Mouse (Mus musculus) embryonic facial prominence, embryonic 11.5 days (tissue): ENCODE results near the gene Serpinb1b. TPM values are rescaled to one million over a fixed set of nuclear protein-coding genes. Genes with fewer than 3 reads are reported as not detected.

Experiments used
- ATAC-seq: fragments of 200-750 bp; cut with Nextera tagmentation; replicated peaks from 2 replicates; pipeline ENCODE4 v1.8.0; 2017; ENCODE audit warnings: low read depth; ENCODE audit not compliant: insufficient number of reproducible peaks, low FRiP score, low TSS enrichment
- DNase-seq: peaks from one replicate; pipeline ENCODE4 v3.0.0-alpha.2; 2015; ENCODE audit warnings: low spot score
- H3K27ac ChIP-seq: fragments of 300-500 bp; sonication (generic); replicated peaks from 2 replicates; pipeline ENCODE4 v1.5.1; 2014; ENCODE audit warnings: mild to moderate bottlenecking, low read depth, low read length, control low read depth
- H3K27me3 ChIP-seq: fragments of 300-500 bp; sonication (generic); 2 replicates; pipeline ENCODE4 v1.6.1; 2014; ENCODE audit warnings: mild to moderate bottlenecking, low read length, moderate library complexity, mixed read lengths; ENCODE audit not compliant: control insufficient read depth, insufficient read depth
- H3K36me3 ChIP-seq: fragments of 300-500 bp; sonication (generic); replicated peaks from 2 replicates; pipeline ENCODE4 v1.6.1; 2014; ENCODE audit warnings: low read depth, mild to moderate bottlenecking, low read length, moderate library complexity, mixed read lengths; ENCODE audit not compliant: control insufficient read depth, insufficient read depth
- H3K4me1 ChIP-seq: fragments of 300-500 bp; sonication (generic); 2 replicates; pipeline ENCODE4 v1.6.1; 2014; ENCODE audit warnings: low read length, mixed read lengths; ENCODE audit not compliant: control insufficient read depth, insufficient read depth
- H3K4me2 ChIP-seq: fragments of 300-500 bp; sonication (generic); 2 replicates; pipeline ENCODE4 v1.6.1; 2014; ENCODE audit warnings: low read depth, mild to moderate bottlenecking, control low read depth, low read length, moderate library complexity
- H3K4me3 ChIP-seq: fragments of 300-500 bp; sonication (generic); 2 replicates; pipeline ENCODE4 v1.5.1; 2014; ENCODE audit warnings: low read depth, low read length, control low read depth
- H3K9ac ChIP-seq: fragments of 300-500 bp; sonication (generic); replicated peaks from 2 replicates; pipeline ENCODE4 v1.6.1; 2014; ENCODE audit warnings: mild to moderate bottlenecking, control low read depth, low read length
- H3K9me3 ChIP-seq: fragments of 300-500 bp; sonication (generic); replicated peaks from 2 replicates; pipeline ENCODE4 v1.6.1; 2016; ENCODE audit warnings: mild to moderate bottlenecking, low read length, inconsistent platforms, mixed read lengths; ENCODE audit not compliant: control insufficient read depth
- WGBS: fragments of 180-500 bp; shearing (Covaris S2); extraction: QIAGEN DNeasy Blood & Tissue Kit; methylation state at CpG from one replicate; pipeline ENCODE4 v1.1.7; 2014; 5-methylcytosine and 5-hydroxymethylcytosine counted together
- polyA plus RNA-seq: library from polyadenylated mRNA; unstranded; fragments of >200 nt; fragmentation: Nextera tagmentation; extraction: Ambion mirVana; gene quantifications from 2 replicates; pipeline ENCODE4 v1.2.1, GENCODE M21; 2014

Serpinb1b gene
- polyA plus RNA-seq, 1 experiment from 2014 or later, result 0.15 TPM

DNA sequence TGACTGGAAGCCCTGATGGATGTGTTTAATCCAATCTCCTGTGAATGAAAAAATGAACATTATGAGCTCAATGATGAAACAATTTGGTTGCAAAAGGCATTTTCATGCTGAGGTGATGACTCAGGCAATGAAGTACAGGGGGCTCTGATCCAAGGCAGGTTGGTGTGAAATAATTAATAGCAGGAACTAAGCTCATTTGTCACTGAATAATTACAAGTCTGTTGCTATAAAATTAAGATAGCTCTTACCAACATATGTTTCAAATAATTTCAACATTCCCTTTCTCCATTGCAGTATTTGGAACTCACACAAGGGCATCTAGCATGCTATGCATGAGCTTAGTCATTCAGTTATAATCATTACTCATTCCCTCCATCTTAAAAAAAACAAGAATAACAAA, 27.3 kb downstream of the Serpinb1b start:
- Histone ChIP-seq H3K4me1 (no peaks in the 10 kb centered on the region), H3K9ac (no peak overlapping the region), H3K36me3 (no peaks in the 10 kb centered on the region), H3K27ac (no peak overlapping the region), H3K4me2 (no peak overlapping the region), H3K27me3 (no peaks in the 10 kb centered on the region), H3K9me3 (no peaks in the 10 kb centered on the region), H3K4me3 (no peak overlapping the region)
- ATAC-seq (no peak), DNase-seq (no peak)

DNA sequence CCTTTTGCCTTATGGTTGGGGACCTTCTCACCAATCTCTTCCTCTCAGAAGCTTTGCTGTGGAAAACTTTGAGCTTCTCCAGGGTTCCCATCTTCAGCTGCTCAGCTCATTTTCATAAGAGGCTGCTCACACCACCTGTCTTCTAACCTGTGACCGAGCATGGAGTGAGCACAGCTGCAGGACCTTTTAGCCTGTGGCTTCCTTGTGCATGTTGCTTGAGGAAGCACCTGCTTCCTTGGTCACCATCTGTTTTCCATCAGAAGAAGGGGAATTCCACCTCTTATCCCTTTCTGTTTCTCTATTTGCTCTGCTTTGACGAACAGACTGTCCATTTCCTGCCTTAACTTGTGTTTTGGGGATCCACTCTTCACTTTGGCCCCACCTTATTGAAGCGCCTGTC, 34.7 kb downstream of the Serpinb1b start:
- DNase-seq (no peak), ATAC-seq (no peak)
- Histone ChIP-seq H3K4me1 (no peaks in the 10 kb centered on the region), H3K36me3 (no peaks in the 10 kb centered on the region), H3K27ac (no peak overlapping the region), H3K4me2 (no peak overlapping the region), H3K9ac (no peak overlapping the region), H3K9me3 (no peaks in the 10 kb centered on the region), H3K27me3 (no peaks in the 10 kb centered on the region), H3K4me3 (no peak overlapping the region)
- 61% methylated on average over 3 of the region's 3 CpGs for WGBS

DNA sequence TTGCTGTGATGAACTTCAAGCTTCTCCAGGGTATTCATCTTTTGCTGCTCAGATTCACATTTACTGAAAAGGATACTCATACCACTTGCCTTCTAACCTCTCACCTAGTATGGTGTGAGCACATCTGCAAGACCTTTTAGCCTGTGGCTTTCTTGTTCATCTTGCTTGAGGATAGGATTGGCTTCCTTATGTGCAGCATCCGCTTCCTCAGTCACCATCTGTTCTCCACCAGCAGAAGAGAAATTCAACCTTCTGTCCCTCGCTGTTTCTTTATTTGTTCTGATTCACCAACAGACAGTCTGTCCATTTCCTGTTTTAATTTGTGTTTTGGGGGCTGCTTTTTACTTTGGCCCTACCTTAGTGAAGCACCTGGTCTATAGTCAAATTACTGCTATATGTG, 59.3 kb downstream of the Serpinb1b start:
- ATAC-seq, result no peak
- H3K9me3 ChIP-seq, result no peaks in the 10 kb centered on the region
- whole genome bisulfite sequencing, result 90% methylated on average over 2 of the region's 2 CpGs
- no peak overlapping the region for H3K4me3 ChIP-seq
- H3K27ac ChIP-seq, result no peak overlapping the region
- no peak overlapping the region for H3K9ac ChIP-seq
- DNase-seq, result no peak
- H3K4me1 ChIP-seq, result no peaks in the 10 kb centered on the region
- no peaks in the 10 kb centered on the region for H3K27me3 ChIP-seq
- no peaks in the 10 kb centered on the region for H3K36me3 ChIP-seq
- no peak overlapping the region for H3K4me2 ChIP-seq

DNA sequence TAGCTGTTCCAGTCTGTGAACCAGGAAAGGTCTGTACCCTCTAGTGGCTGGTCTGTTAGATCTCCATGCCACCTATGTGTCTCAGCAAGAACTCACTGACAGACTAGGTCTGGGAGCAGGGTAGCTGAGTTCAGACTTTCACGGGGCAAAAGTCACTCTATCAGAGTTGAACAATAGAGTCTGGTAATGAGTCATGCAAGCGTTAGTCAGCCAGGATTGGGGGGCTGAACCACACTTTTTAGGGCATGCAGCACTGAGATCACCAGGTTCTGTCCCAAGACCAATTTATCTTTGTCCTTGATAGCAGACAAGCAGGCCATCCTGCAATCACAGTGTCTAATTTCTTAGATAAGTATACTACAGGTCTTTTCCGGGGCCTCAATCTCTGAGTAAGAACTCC, 63.1 kb downstream of the Serpinb1b start:
- Histone ChIP-seq H3K9me3 (no peaks in the 10 kb centered on the region), H3K9ac (no peak overlapping the region), H3K4me3 (no peak overlapping the region), H3K27me3 (no peaks in the 10 kb centered on the region), H3K4me2 (no peak overlapping the region), H3K27ac (no peak overlapping the region), H3K36me3 (no peaks in the 10 kb centered on the region), H3K4me1 (no peaks in the 10 kb centered on the region)
- 78% methylated on average over 3 of the region's 3 CpGs for WGBS
- DNase-seq (no peak), ATAC-seq (no peak)

Other genes with a start within 250 kb of the Serpinb1b start
- gene Serpinb1a, start 227.4 kb upstream of the Serpinb1b start, polyA plus RNA-seq, result 0.74 and 0.99 TPM in 2 replicates
- not detected in 2 replicates for gene Serpinb1c, start 180.4 kb upstream of the Serpinb1b start, polyA plus RNA-seq
- gene Serpinb6b, start 113.4 kb upstream of the Serpinb1b start, polyA plus RNA-seq, result 1.2 and 2.0 TPM in 2 replicates
- gene Serpinb9, start 75.3 kb upstream of the Serpinb1b start, polyA plus RNA-seq, result 2.4 and 2.7 TPM in 2 replicates
- 0.20 TPM in 1 of 2 replicates, not detected in the other for gene Serpinb9b, start 51.2 kb upstream of the Serpinb1b start, polyA plus RNA-seq
- gene Serpinb9c, start 81.2 kb downstream of the Serpinb1b start, polyA plus RNA-seq, result not detected in 2 replicates
- not detected in 2 replicates for gene Serpinb9d, start 114.4 kb downstream of the Serpinb1b start, polyA plus RNA-seq
- gene Serpinb9e, start 171.0 kb downstream of the Serpinb1b start, polyA plus RNA-seq, result not detected in 2 replicates
- not detected in 2 replicates for gene Serpinb9f, start 245.5 kb downstream of the Serpinb1b start, polyA plus RNA-seq